Mouse (Mus musculus): ENCODE data around the gene Slc24a3. TPM values are rescaled to one million over a fixed set of nuclear protein-coding genes. Genes with fewer than 3 reads are reported as not detected.

The Slc24a3 gene
- polyA plus RNA-seq, 1 experiment from 2014 or later = 0.57 TPM

DNA sequence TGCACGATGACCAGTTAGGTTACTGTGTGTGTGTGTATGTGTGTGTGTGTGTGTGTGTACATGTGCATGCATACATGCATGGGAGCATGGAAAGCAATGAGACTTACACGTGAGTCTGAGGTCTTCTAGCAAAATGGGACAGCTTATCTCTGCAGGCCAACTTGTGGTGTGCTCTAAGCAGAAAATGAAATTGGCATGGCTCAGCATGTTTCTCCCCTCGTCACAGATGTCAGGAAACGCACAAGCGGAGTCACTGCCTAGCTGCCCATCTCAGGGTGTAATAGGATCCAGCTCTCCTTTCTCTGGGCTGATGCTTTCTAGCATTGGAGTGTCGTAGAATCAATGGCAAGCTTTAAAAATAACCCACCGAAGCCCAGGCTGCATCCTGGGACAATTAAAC lies 229.0 kb downstream of the Slc24a3 start:
- no peak overlapping the region for H3K4me2 ChIP-seq (ENCODE audit: low read depth, severe bottlenecking)
- 24% methylated on average over 7 of the region's 7 CpGs for WGBS
- no peak for DNase-seq (ENCODE audit: low spot score)
- H3K4me1 ChIP-seq (ENCODE audit: control insufficient read depth, insufficient read depth, low read length) = peaks cover 11% of the 10 kb centered on the region; the same call in 1 of the 2 replicates
- H3K4me3 ChIP-seq (ENCODE audit: low read depth, low read length) = no peak overlapping the region
- no peaks in the 10 kb centered on the region for H3K27me3 ChIP-seq (ENCODE audit: control insufficient read depth, insufficient read depth, low read length)
- no peaks in the 10 kb centered on the region for H3K36me3 ChIP-seq (ENCODE audit: control insufficient read depth, insufficient read depth, low read length)
- H3K9me3 ChIP-seq (ENCODE audit: control insufficient read depth, low read length) = no peaks in the 10 kb centered on the region
- H3K27ac ChIP-seq (replicated peaks; ENCODE audit: low read depth, low read length) = no peak overlapping the region
- no peak overlapping the region for H3K9ac ChIP-seq (ENCODE audit: low read length)
- no peak for ATAC-seq (ENCODE audit: insufficient number of reproducible peaks, low FRiP score, low TSS enrichment, low read depth)

GRCm38 (mm10) chr2:145397456-145398206 lies 230.1 kb downstream of the Slc24a3 start:
- DNase-seq (ENCODE audit: low spot score) = no peak

DNA sequence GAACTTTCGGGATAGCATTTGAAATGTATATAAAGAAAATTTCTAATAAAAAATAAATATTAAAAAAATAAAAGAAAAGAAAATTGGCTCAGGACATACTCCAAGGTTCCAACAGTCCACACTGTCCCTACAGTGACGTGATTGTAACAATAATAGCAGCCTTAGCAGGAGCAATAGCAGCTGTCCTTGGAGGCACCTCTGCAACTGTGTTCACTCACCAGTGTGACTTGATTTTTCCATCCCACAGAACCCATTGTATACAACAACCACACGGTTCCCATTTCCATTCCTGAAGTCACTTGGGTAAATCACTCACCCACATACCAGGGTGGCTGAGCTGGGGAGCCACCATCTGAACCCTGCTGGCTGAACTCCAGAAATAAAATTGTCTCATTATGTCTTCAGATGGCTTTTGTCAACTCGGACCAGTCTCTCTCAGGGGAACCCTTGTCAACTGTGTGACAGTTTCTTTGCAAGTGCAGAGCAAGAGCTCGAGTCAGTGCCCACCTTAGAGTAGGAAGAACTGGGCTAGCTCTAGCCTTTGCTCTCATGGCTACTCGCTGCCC lies 233.8 kb downstream of the Slc24a3 start:
- 78% methylated on average over 6 of the region's 6 CpGs for WGBS
- Histone ChIP-seq H3K4me3 (ENCODE audit: low read depth, low read length) (no peak overlapping the region), H3K9me3 (ENCODE audit: control insufficient read depth, low read length) (no peaks in the 10 kb centered on the region), H3K36me3 (ENCODE audit: control insufficient read depth, insufficient read depth, low read length) (no peaks in the 10 kb centered on the region), H3K4me2 (ENCODE audit: low read depth, severe bottlenecking) (no peak overlapping the region), H3K27ac (replicated peaks; ENCODE audit: low read depth, low read length) (no peak overlapping the region), H3K27me3 (ENCODE audit: control insufficient read depth, insufficient read depth, low read length) (no peaks in the 10 kb centered on the region), H3K4me1 (ENCODE audit: control insufficient read depth, insufficient read depth, low read length) (peaks cover 11% of the 10 kb centered on the region; the same call in 1 of the 2 replicates), H3K9ac (ENCODE audit: low read length) (no peak overlapping the region)
- ATAC-seq (ENCODE audit: insufficient number of reproducible peaks, low FRiP score, low TSS enrichment, low read depth) (no peak), DNase-seq (ENCODE audit: low spot score) (no peak)

More at GRCm38 (mm10) chr2:145397456-145398206, 230.1 kb downstream of the Slc24a3 start:
- Histone ChIP-seq H3K36me3 (ENCODE audit: control insufficient read depth, insufficient read depth, low read length) (no peaks in the 10 kb centered on the region), H3K27me3 (ENCODE audit: control insufficient read depth, insufficient read depth, low read length) (no peaks in the 10 kb centered on the region), H3K9me3 (ENCODE audit: control insufficient read depth, low read length) (no peaks in the 10 kb centered on the region), H3K27ac (replicated peaks; ENCODE audit: low read depth, low read length) (no peak overlapping the region), H3K4me1 (ENCODE audit: control insufficient read depth, insufficient read depth, low read length) (peaks cover 11% of the 10 kb centered on the region; the same call in 1 of the 2 replicates), H3K9ac (ENCODE audit: low read length) (no peak overlapping the region), H3K4me3 (ENCODE audit: low read depth, low read length) (no peak overlapping the region), H3K4me2 (ENCODE audit: low read depth, severe bottlenecking) (no peak overlapping the region)
- WGBS = 19% methylated on average over 10 of the region's 10 CpGs
- no peak for ATAC-seq (ENCODE audit: insufficient number of reproducible peaks, low FRiP score, low TSS enrichment, low read depth)

GRCm38 (mm10) chr2:145401996-145402395 lies 234.4 kb downstream of the Slc24a3 start:
- Histone ChIP-seq H3K27ac (replicated peaks; ENCODE audit: low read depth, low read length) (no peak overlapping the region), H3K9me3 (ENCODE audit: control insufficient read depth, low read length) (no peaks in the 10 kb centered on the region), H3K36me3 (ENCODE audit: control insufficient read depth, insufficient read depth, low read length) (no peaks in the 10 kb centered on the region), H3K4me2 (ENCODE audit: low read depth, severe bottlenecking) (no peak overlapping the region), H3K4me1 (ENCODE audit: control insufficient read depth, insufficient read depth, low read length) (peaks cover 5% of the 10 kb centered on the region; the same call in 1 of the 2 replicates), H3K27me3 (ENCODE audit: control insufficient read depth, insufficient read depth, low read length) (no peaks in the 10 kb centered on the region), H3K9ac (ENCODE audit: low read length) (no peak overlapping the region), H3K4me3 (ENCODE audit: low read depth, low read length) (no peak overlapping the region)
- DNase-seq (ENCODE audit: low spot score) = no peak
- no peak for ATAC-seq (ENCODE audit: insufficient number of reproducible peaks, low FRiP score, low TSS enrichment, low read depth)
- WGBS = 86% methylated on average over 2 of the region's 2 CpGs

DNA sequence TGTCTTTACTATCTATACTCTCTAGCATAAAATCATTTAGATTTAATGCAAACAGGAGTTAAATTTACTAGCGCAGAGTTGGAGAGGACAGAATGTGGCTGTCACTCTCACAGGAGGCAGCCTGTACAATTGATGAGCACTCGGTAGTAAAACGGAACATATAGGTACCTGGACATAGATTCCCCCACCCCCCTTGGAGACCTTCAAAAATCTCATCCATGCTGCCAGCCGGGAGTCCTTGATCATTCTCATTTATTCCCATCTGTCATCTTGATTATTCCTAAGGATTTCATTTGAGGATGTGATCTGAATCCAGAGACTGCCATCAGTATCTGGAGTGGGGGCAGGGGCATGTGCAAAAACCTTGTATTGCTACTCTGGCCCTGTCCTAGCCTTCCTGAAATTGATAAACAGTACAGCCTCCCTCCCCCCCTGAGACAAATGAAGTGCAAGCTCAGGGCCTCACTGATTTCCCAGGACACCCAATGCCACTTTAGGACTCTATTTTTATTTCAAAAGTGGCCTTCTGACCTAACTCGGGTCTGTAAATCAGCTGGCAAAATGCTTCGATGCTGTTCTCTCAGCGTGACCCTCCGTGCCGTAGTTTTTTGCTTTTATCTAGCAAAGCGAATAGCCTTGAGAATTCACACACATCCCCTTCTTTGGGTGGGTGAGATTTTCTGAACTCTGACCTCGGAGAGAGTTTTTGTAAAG lies 237.4 kb downstream of the Slc24a3 start:
- 55% methylated on average over 11 of the region's 11 CpGs for WGBS
- no peaks in the 10 kb centered on the region for H3K36me3 ChIP-seq (ENCODE audit: control insufficient read depth, insufficient read depth, low read length)
- no peak overlapping the region for H3K4me2 ChIP-seq (ENCODE audit: low read depth, severe bottlenecking)
- ATAC-seq (ENCODE audit: insufficient number of reproducible peaks, low FRiP score, low TSS enrichment, low read depth) (no peak), DNase-seq (ENCODE audit: low spot score) (no peak)
- H3K4me3 ChIP-seq (ENCODE audit: low read depth, low read length) = no peak overlapping the region
- no peak overlapping the region for H3K27ac ChIP-seq (replicated peaks; ENCODE audit: low read depth, low read length)
- H3K9me3 ChIP-seq (ENCODE audit: control insufficient read depth, low read length) = no peaks in the 10 kb centered on the region
- H3K4me1 ChIP-seq (ENCODE audit: control insufficient read depth, insufficient read depth, low read length) = no peaks in the 10 kb centered on the region
- no peaks in the 10 kb centered on the region for H3K27me3 ChIP-seq (ENCODE audit: control insufficient read depth, insufficient read depth, low read length)
- no peak overlapping the region for H3K9ac ChIP-seq (ENCODE audit: low read length)

DNA sequence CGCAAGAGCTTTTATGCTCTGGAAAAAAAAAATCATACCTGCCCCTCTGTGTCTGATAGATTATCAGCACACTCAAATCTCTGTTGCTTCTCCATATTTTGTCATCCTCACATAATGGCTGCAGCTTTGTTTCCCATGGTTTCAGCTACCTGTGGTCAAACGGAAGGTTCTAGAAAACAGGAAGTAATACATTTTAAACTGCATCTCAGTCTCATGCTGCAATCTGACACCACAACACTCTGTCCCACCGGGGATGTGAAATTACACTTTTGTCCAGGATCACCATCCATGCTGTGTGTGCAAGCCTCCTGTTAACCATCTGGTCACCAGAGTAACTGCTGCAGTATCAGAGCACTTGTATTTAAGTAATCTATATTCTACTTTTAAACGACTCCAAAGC lies 238.2 kb downstream of the Slc24a3 start:
- Histone ChIP-seq H3K36me3 (ENCODE audit: control insufficient read depth, insufficient read depth, low read length) (no peaks in the 10 kb centered on the region), H3K4me3 (ENCODE audit: low read depth, low read length) (no peak overlapping the region), H3K4me1 (ENCODE audit: control insufficient read depth, insufficient read depth, low read length) (no peaks in the 10 kb centered on the region), H3K9me3 (ENCODE audit: control insufficient read depth, low read length) (no peaks in the 10 kb centered on the region), H3K4me2 (ENCODE audit: low read depth, severe bottlenecking) (no peak overlapping the region), H3K27ac (replicated peaks; ENCODE audit: low read depth, low read length) (no peak overlapping the region), H3K27me3 (ENCODE audit: control insufficient read depth, insufficient read depth, low read length) (no peaks in the 10 kb centered on the region), H3K9ac (ENCODE audit: low read length) (no peak overlapping the region)
- ATAC-seq (ENCODE audit: insufficient number of reproducible peaks, low FRiP score, low TSS enrichment, low read depth) (no peak), DNase-seq (ENCODE audit: low spot score) (peak; percentile 32)
- WGBS = 39% methylated on average over 4 of the region's 4 CpGs

DNA sequence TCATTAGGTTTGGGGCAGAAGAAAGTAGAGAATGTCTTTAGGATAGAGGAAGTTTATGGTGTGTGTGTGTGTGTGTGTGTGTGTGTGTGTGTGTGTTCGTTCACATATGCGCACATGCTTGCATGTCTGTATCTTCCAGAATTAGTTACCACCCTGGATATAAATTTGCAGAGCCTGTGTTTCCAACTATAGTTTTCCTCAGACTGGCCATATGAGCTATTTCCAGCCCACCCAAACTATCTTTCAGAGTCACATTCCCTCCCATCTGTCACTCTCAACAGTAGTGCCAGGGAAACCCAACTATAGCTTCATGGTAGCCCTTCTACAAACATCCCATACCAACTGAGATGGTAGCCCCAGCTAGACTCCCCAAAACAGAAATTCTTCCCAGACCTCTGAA lies 250.2 kb downstream of the Slc24a3 start:
- H3K27ac ChIP-seq (replicated peaks; ENCODE audit: low read depth, low read length) = no peak overlapping the region
- no peaks in the 10 kb centered on the region for H3K27me3 ChIP-seq (ENCODE audit: control insufficient read depth, insufficient read depth, low read length)
- H3K4me2 ChIP-seq (ENCODE audit: low read depth, severe bottlenecking) = no peak overlapping the region
- DNase-seq (ENCODE audit: low spot score) (no peak), ATAC-seq (ENCODE audit: insufficient number of reproducible peaks, low FRiP score, low TSS enrichment, low read depth) (no peak)
- H3K4me3 ChIP-seq (ENCODE audit: low read depth, low read length) = no peak overlapping the region
- H3K4me1 ChIP-seq (ENCODE audit: control insufficient read depth, insufficient read depth, low read length) = no peaks in the 10 kb centered on the region
- 95% methylated on average over 2 of the region's 2 CpGs for WGBS
- H3K9me3 ChIP-seq (ENCODE audit: control insufficient read depth, low read length) = no peaks in the 10 kb centered on the region
- H3K36me3 ChIP-seq (ENCODE audit: control insufficient read depth, insufficient read depth, low read length) = no peaks in the 10 kb centered on the region
- no peak overlapping the region for H3K9ac ChIP-seq (ENCODE audit: low read length)

DNA sequence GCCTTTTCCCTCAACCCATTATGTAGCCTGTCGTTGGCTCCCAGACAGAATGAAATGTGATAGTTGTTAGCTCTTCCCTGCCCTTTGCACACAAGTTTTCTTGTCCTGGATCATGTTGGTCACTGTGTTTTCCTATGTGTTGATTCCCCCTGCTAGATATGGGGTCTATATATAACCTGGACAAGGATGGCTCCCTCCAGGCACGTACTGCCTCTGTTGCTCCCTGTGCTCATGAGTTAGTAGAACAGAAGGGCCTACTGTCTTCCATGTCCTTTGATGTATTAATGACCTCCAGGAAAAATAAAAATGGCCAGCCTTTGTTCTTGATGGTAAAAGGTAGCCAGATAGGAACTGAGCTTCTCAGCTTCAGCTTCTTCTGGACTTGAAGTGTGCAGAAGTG lies 251.5 kb downstream of the Slc24a3 start:
- H3K9ac ChIP-seq (ENCODE audit: low read length) = no peak overlapping the region
- no peak overlapping the region for H3K4me3 ChIP-seq (ENCODE audit: low read depth, low read length)
- ATAC-seq (ENCODE audit: insufficient number of reproducible peaks, low FRiP score, low TSS enrichment, low read depth) (no peak), DNase-seq (ENCODE audit: low spot score) (no peak)
- no peaks in the 10 kb centered on the region for H3K4me1 ChIP-seq (ENCODE audit: control insufficient read depth, insufficient read depth, low read length)
- no peak overlapping the region for H3K27ac ChIP-seq (replicated peaks; ENCODE audit: low read depth, low read length)
- H3K27me3 ChIP-seq (ENCODE audit: control insufficient read depth, insufficient read depth, low read length) = no peaks in the 10 kb centered on the region
- no peaks in the 10 kb centered on the region for H3K9me3 ChIP-seq (ENCODE audit: control insufficient read depth, low read length)
- H3K36me3 ChIP-seq (ENCODE audit: control insufficient read depth, insufficient read depth, low read length) = no peaks in the 10 kb centered on the region
- no peak overlapping the region for H3K4me2 ChIP-seq (ENCODE audit: low read depth, severe bottlenecking)
- 84% methylated on average over 2 of the region's 2 CpGs for WGBS
